Mouse (Mus musculus) spleen, adult 12 weeks (tissue): ENCODE measurements around the gene AC170998.1.
"Not testable (repeated sequence)": the region's sequence is repeated elsewhere in the genome, so short reads cannot be mapped to it uniquely, and the experiment has no call there.

ENCODE experiments used
- DNase-seq: peaks from one replicate; pipeline ENCODE4 v3.0.0; 2022; ENCODE audit warnings: low spot score

Gene AC170998.1

DNA sequence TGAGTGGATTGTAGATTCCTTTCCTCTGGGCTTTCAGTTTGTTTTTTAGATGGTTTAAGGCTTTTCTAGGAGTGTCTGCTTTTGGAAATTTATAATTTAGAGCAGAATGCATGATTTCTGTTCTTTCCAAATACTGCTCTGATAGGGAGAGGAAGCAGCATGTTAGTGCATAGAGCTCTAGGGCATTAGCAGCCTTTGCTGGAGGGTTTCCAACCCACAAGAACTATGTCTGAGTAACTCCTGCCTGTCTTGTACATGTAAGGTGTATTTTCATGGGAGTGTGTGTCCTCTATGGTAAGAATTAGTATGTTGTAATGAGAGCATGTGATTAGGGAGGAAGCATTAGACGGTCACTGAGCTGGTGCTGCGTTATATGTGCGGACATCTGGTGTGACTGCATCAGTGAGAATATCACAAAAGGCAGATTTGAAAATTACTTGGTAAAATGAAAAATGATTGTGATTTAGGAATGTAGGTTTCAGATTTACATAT lies 18.7 kb upstream of the AC170998.1 start:
- no peak for DNase-seq

DNA sequence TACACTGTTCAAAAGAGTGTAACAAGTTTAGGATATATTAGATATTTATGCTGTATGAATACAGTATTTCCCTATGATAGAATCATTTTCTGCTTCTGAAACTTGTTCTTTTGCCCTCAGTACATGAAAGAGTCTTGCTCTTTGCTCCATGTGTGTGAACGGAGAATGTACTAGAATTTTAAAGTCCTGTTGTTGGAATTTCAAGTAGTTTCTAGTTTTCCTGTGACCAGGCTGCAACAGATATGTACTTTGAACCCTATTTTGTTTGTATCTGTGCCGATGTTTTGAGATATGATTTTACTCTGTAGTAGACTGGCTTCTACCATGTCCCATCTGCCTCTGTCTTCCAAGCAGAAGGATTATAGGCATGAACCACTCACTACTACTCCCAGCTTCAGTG lies 18.1 kb upstream of the AC170998.1 start:
- no peak for DNase-seq

DNA sequence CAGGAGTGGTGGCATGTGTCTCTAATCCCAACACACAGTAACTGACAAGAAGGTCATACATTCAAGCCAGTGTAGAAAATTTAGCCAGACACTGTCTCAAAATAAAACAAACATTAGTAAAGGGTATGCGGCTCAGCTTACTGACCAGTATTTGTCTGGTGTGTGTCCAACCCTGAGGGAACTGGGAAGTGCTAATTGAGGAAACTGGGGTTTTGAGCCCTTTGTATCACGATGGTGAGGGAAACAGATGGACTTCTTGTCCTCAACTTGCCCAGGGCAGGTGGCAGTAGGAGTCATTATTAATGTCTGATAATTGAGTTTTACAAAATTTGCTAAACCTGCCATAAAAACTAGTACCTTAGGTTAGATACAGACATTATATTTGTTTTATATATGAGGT lies 16.9 kb upstream of the AC170998.1 start:
- DNase-seq = no peak

DNA sequence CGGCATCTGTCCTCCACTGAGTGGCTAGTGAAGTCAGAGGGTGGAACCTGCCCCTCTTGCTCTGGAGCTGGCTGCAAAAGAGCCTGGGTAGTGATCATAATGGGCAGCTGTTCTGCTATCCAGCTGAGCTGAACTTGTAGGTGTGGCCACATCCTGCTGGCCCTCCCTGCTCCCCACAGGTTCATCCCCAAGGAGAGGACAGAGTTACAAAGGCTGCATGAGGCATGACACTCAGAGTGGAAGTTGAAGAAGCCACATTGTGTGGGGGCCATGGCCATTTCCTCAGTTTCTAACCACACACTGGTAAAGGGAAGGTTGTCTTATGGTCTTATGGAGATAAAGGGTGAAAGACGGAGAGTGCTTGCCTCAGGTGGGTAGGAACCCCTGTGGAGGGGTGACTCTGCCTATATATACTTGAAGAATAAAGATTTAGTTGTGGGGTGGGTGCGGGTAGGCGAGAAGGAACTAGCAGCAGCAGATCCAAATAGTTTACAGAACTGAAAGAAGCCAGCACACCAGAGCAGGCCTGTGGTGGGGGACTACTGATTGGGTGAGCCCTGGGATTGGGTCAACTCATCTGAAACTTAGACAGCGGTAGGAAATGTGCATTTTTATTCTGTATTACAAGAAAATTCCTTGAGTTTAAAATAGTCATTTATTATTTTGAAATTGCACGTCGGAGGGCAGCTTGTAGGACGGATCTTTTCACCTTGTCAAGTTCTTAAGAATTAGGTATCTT lies 16.2 kb upstream of the AC170998.1 start:
- DNase-seq = no peak

GRCm38 (mm10) chr17:28710291-28710688 lies 15.6 kb upstream of the AC170998.1 start:
- DNase-seq = no peak

GRCm38 (mm10) chr17:28711237-28711636 lies 14.6 kb upstream of the AC170998.1 start:
- DNase-seq = no peak

- no peak for DNase-seq
These were observed 13.6 kb upstream of the AC170998.1 start for GRCm38 (mm10) chr17:28712305-28712704.

DNA sequence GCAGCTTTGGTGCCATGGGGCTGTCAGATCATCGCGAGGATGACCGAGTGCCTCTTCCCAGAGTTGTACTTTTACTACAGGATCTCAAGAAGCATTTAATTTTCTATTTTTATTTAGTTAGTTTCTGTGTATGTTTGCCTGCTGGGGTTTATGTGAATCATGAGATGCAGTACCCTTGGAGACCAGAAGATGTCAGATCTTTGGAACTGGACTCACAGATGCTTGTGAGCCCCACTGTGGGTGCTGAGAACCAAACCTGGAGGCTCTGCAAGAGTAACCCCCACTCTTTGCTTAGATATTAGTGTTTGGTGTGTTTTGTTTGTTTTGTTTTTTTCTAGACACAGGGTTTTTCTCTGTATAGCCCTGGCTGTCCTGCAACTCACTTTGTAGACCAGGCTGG lies 11.9 kb upstream of the AC170998.1 start:
- no peak for DNase-seq

DNA sequence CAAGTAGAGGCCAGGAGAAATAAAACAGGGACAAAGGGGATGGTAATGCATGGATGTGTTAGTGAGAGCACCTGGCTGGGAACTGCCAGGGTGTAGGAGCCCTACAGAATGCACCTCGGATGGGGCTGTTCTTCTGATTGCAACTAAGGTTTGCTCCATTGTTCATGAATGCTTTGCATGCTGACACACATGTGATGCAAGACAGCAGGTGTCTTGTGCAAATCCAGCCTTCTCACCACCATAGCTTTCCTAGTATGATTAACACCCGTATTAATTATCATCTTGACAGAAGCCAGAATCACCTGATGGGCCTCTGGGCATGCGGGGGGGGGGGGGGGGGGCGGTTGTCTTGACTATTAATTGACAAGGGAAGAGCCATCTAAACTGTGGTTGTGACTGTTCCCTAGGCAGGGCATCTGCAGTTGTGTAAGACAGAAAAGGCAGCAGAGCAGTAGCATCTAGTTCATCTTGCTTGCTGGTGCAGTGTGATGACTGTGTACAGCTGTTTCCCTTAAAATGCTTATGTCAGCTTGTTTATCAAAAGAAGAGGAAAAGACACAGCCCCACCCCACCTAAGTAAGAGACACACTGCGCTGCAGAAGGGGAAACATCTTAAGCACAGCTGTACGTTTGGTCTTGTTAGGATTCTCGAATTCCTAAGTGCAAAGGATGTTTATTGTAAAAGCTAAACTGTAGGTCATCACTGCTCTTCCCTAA lies 9.9 kb upstream of the AC170998.1 start:
- no peak for DNase-seq

DNA sequence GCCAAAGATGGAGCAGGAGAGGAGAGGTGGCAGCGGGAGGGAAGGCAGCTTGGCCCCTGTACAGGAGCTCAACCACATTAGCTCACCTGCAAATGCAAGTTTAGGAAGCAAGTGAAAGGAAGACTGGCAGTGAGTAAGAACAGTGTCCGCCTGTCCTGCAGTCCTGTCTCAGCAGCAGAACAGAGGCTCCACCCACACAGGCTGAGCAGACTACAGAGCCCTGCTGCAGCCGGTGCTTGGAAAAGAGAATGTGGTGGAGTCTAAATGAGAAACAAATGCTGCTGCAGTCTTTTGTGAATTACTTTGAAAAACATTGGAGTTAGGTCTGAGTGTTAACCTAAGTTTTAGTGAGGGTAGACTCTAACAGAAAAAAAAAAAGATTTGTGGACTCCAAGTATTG lies 8.3 kb upstream of the AC170998.1 start:
- no peak for DNase-seq

DNA sequence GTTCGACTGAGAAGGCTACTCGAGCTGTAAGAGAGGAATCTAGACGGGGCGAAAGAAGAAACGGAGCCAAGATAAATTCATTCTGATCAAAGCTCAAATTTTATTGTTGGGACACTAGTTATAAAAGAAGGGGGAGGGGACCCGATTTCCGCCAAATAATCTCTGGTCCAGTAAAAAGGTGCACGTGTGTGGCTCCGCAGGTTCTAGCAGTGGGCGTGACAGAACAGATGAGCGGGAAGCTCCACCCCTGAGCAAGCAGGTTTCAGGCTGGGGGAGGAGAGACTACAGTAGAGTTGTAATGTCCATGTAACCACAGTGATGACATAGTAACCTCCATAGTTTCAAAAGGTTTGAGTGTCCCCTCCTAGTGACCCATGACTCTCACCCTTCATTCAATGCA lies 1.6 kb downstream of the AC170998.1 start:
- not testable (repeated sequence) for DNase-seq

DNA sequence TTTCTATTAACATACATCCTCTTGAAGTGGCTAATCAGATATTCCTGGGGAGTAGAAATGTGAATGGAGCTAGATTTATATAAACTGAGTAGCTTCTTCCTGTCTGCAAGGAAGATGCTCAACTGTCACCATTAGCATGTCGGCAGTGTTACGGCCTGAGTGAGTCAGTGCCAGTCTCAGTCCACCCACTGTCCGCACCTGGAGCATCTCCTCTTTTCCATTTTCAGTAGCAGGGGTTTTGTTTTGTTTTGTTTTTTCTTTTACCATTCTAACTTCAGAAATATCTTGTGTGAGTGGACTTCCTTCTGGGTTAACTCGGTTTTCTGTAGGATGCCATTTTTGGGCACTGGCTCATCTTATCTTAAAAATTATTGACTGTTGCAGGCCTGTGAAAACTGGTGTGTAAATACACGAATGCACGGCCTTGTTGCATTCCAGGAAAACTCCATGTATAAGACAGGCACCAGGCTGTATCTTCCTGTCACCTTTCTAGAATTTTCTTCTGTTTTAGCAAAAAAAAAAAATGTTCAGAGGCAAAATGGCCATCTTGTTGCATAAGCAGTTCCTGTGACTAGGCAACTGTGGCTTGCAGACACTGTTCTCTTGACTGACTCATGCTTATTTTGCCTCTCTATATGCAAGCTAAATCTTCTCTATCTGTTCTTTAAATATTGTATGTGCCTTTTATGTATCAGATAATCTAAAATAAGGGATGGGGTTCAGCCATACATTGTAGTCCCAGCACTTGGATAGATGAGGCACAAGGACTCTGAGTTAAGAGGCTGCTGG lies 9.6 kb downstream of the AC170998.1 start:
- DNase-seq = no peak

DNA sequence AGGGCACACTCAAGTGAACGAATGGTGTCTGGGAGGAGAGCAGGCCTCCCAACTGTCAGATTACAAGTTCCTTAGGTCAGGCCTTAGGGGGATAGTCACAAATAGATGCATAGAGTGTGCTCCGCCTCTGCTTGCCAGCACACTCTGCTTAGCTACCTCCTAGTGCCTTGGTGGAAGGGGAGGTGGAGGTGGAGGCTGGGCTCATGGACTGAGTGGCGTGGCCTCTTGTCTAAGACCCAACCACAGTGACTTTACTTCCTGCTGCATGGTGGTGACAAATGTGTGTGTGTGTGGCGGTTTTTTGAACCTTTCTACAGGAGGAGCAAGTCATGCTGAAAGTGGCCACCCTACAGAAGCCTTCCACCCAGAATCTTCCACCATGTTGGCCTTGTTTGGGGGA lies 10.6 kb downstream of the AC170998.1 start:
- no peak for DNase-seq

DNA sequence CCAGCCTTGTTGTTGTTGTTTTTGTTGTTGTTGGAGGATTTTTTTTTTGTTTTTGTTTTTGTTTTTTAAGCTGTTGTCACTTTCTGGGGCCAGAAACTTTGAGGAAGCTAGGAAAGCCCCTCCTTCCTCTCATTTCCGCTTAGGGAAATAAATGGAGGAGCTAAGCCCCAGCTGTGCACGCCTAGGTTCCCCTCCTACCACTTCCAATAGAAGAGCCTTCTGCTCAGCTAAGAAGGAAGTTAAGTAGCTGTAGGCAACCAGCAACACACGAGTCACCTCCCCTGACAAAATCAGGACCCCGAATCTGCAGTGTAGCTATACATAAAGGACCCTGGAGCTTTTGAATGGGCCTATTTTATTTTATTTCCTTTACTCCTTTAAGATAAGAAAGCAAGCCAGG lies 12.1 kb downstream of the AC170998.1 start:
- DNase-seq = no peak

- no peak for DNase-seq
These were observed 13.4 kb downstream of the AC170998.1 start for GRCm38 (mm10) chr17:28739244-28739643.

DNA sequence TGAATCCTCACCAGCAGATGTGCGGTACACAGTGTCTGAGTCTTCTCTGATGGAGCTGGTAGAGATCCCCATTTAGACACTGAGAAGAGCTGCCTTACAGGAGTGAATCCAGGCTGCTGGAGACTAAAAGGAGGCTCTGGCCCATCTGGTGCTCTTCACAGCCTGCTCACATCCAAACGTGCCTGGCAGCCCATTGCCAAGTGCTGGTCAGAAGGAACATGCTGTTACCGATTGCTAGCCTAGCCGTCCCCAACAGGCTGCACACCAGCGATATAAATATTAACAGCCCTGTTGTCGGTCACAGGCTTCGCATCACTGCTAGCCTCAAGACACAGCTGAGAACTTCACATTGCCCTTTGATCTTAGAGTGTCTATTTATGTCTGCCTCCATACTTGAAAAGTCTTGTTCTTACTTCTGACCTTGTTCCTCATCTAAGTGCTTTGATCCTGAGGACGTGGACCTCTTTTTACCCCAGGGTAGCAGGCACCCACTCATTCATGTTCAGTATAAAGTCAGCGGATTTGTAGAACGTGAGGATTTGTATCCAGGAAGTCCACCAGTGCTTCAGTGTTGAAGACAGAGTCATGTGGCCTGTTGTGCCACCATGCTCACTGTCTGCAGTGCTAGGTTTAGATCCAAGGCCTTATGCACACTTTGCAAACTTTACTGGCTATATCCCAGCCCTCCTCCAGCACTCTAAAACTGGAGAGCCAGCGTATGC lies 17.4 kb downstream of the AC170998.1 start:
- DNase-seq = no peak

GRCm38 (mm10) chr17:28743916-28744315 lies 18.0 kb downstream of the AC170998.1 start:
- peak; percentile 30 for DNase-seq

DNA sequence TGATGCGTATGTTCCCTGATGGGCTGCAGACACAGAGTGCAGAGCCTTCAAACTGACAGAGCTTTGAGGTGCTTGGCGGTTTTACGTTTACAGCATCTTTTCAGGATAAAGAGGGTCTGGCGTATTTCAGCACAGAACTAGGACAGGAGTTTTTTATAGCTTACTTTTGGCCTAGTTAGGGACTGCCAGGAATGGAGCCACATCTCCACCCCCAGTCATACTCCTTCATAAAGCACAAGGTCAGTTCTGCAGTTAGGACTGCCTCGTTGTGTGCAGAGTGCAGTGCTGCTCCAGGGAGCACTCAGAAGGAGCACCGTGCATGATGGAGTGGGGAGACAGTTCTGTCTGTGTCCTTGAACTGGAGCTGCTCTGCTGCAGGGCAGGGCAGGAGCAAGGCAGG lies 19.9 kb downstream of the AC170998.1 start:
- no peak for DNase-seq

DNA sequence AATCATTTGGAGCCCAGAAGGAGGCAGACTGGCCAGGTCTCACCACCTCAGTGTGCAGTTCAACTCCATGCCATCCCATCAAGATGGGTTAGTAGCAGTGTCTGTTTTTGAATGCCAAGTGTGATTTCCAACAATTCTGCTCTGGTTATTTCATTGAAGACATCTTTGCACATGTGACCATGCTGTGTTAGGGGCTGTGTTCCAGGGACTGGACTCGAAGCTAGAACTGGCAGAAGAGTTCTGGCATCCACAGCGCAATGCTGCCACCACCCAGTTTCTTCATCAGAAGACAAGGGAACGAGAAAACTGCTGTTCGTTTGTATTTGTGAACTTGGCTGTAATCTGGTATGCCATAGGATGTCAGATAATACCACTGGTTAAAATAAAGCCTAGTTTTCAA lies 22.1 kb downstream of the AC170998.1 start:
- no peak for DNase-seq

DNA sequence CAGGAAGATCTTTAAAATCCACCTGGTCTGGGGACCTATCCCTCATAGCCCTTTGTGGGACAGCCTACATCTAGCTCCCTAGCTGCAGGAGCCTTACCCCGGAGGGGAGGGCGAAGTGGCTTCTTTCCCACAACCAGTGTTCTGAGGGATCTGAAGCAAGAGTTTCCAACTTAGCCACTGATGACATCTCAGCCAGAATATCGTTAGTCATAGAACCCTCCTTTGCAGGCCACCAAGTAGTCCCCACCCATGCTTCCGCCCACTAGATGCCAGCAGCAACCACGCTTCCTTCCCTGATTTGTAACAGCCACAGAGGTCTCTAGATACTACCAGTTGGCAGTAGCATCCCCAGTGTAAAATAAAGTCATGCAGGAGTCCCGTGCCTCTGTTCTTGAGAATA lies 24.7 kb downstream of the AC170998.1 start:
- DNase-seq = no peak

GRCm38 (mm10) chr17:28756447-28756846 lies 30.6 kb downstream of the AC170998.1 start:
- DNase-seq = no peak

DNA sequence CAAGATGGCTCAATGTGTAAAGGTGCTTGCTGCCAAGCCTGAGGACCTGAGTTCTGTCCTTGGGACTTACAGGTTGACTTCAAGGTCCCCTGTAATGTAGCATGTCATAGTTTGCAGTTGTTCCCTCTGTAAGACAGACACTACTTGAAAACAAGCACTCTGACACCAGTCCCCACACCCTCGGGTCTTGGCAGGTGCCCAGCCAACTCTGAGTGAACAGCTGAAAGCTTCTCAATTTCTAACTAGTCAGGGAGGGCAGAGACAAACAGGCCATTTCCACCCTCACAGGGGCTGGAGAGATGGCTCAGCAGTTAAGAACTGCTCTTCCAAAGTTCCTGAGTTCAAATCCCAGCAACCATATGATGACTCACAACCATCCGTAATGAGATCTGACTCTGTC lies 31.6 kb downstream of the AC170998.1 start:
- no peak for DNase-seq
